Mouse (Mus musculus) heart, postnatal 0 days (tissue): ENCODE data around the gene Wdr63.

ENCODE experiments used
- CTCF ChIP-seq: IDR thresholded peaks from 2 replicates; pipeline ENCODE4 v1.5.1; 2016; ENCODE audit warnings: antibody characterized with exemption, control low read depth, low read depth
- EP300 ChIP-seq: IDR thresholded peaks from 2 replicates; pipeline ENCODE4 v1.6.1; 2016; ENCODE audit warnings: antibody characterized with exemption, low read depth

- TF ChIP-seq EP300 (no peak), CTCF (peak; percentile 79)
Observed at GRCm38 (mm10) chr3:146058263-146058662, 49.7 kb downstream of the Wdr63 start.
